Mouse (Mus musculus) retina, adult 2 months (tissue): ENCODE measurements around the gene Hadha.
A peak's percentile ranks its signal among the peaks of the same experiment; 100 is the strongest.

ENCODE experiments used
- DNase-seq: peaks from one replicate; pipeline ENCODE4 v3.0.0-alpha.2; 2012; ENCODE audit warnings: low read depth, low spot score

Hadha gene

DNA sequence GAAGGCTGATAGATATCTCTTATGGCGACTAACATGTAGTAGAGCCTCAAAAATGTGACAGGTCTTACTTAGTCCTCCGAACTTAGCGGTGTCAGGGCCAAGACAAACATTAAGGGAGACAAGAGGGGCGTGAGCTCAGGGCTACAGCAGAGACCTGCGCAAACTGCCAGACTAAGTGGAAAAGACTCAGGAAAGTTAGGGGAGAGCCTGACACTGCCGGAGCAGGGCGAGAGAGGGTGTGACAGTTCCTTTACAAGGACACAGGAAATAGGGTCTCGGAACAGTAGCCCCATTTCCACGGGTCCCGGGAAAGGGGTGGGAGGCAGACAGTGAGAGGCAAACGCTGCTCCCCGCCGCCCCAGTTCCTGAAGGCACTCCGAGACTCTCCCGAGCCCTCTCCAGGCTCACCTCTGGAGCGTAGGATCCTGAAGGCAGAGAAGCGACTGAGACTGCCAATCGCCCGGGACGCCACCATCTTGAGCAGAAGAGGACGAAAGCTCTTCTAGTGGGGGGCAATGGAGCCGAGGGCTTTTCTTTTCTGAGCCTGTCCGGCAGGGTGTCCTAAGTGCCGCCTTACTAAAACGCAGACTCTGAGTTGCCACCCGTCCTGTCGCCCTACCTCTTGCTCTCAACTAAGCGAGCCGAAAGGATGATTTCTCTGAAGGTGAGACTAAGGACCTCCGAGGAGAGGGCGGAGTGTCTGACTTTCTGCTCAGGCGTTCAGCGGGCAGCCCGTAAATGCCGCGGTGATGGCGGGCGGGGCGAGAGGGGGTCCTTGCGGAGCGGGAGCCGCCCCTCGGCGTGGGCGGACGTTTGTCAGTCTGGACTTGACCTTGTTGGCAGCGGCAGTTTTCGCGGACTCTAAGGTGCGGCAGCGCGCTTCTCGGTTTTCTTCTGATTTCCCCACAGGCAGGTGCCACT lies at the start of gene Hadha, which contains the start of gene Hadhb:
TSS of gene Hadha (minus strand) at position 689 of the 921 bp plus-strand sequence.
TSS of gene Hadhb (plus strand) at position 775 of the 921 bp plus-strand sequence.
- DNase-seq, result peak; percentile 87

DNA sequence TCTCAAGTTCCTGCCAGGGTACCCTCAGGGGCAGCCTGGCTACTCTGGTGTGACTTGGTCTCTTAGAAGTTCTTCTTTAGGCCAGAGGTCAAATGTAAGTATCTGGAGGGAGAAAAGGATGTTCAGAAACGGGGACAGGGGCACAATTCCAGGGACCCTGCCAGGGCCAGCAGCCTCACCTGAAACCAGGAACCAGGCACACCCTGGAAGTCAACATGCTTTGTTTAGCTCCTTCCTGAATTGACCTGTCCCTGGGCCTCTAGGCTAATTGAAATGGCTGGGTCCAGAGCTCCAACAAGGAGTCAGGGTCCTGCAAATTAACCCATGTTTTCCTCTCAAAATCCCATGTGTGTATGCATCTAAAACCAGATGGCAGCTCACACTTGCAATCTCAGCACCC lies 49.5 kb upstream of the Hadha start:
- no peak for DNase-seq

DNA sequence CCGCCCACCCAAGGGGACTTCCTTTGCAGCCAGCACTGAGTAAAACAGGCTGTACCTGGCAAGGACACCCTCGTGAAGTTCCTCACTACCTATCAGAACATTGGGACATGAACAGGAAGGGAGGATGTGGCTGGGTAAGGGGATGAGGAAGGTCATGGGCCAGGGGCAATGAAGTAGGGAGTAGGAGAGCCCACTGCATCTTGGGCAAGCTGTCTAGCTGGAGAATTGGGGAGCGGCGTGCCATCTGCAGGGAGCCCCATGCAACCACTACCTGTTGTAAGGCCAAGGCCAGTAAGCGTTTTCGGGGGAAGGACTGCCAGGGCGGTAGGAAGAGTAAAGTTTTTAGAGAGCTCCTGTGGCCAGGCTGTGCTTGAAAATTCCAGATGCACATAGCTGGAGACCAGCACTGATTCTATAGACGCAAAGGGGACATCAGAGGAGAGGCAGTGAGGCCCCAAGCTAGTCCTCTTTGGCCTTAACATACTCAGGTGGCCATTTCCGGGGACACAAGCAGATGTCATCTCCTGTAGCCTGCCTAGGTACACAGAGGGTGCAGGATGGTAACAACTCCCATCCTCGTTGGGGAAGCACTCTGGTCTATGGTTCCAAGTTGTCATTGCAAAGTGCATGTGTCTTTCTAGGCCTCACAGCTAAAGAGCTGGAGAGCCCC lies 48.4 kb upstream of the Hadha start:
- DNase-seq, result no peak

- no peak for DNase-seq
Measured at GRCm38 (mm10) chr5:30202221-30202620, 47.3 kb upstream of the Hadha start.

- peak; percentile 36 for DNase-seq
Measured at GRCm38 (mm10) chr5:30201521-30201920, 46.6 kb upstream of the Hadha start.

DNA sequence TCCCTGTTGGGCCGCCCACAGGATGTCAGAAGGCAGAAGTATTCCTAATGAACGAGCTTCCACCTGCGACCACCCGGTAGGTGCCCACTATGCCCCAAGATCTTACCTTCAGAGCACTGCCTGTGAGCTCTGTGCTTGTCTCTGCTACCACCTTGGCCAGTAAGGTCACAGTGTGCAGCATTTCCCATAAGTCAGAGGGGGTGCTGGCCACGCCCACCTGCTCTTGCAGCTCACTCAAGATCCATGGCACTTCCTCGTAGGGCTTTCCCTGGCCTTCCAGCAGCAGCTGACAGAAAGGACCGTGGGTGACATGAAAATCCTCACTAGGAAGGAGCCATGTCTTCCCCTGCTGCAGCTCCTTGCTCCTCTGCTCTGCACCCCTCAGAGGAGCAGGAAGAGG lies 43.3 kb upstream of the Hadha start:
- DNase-seq, result no peak

DNA sequence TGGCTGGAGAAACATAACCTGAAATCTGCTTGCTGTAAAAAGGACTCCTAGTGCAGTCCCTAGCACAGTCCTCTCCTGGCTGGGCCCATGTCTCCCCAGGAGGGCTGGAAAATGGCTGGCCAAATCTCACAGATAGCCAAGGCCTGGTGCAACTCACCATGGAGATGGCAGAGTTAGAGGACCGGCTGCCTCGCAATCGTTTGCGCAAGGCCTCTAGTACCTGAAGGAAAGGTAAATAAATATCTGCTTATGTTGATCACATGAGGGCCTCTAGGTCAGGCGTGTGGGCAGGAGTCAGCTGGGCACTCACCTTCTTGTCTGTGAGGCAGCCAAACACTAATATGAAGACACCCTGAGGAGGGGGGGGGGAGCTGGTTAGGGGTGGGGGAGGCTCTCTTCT lies 40.4 kb upstream of the Hadha start:
- no peak for DNase-seq

DNA sequence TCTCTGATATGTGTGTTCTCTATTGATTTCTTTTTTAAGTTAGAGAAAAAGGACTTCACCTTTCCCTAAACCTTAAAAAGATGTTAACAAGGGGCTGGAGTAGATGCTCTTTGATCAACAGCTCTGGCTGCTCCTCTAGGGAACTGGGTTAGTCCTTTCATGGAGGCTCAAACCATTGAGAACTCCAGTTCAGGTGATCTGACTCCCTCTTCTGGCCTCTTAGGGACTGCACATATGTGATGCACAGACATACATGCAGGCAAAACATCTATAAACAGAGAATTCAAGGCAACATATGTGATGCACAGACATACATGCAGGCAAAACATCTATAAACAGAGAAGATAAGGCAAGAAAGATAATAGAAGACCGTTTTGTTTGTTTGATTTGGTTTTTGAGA lies 37.5 kb upstream of the Hadha start:
- no peak for DNase-seq

GRCm38 (mm10) chr5:30187687-30188485 lies 32.9 kb upstream of the Hadha start:
- no peak for DNase-seq

DNA sequence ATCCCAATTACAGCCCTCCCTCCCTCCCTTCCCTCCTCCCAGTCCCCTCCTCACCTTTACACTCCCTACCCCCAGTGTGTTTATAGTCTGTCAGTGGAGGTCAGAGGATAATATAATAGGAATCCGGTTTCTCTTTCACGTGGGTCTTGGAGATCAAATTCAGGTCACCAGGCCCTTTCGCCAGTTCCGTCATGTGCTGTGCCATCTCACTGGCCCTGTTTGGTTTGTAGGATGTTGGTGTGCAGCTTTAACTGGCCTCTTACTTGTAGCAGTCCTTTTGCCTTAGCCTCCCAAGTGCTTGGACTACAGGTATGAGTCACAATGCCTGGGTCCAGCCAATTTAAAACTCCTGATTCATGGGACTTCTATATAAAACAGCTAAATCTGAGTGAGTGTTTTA lies 20.8 kb upstream of the Hadha start:
- no peak for DNase-seq

DNA sequence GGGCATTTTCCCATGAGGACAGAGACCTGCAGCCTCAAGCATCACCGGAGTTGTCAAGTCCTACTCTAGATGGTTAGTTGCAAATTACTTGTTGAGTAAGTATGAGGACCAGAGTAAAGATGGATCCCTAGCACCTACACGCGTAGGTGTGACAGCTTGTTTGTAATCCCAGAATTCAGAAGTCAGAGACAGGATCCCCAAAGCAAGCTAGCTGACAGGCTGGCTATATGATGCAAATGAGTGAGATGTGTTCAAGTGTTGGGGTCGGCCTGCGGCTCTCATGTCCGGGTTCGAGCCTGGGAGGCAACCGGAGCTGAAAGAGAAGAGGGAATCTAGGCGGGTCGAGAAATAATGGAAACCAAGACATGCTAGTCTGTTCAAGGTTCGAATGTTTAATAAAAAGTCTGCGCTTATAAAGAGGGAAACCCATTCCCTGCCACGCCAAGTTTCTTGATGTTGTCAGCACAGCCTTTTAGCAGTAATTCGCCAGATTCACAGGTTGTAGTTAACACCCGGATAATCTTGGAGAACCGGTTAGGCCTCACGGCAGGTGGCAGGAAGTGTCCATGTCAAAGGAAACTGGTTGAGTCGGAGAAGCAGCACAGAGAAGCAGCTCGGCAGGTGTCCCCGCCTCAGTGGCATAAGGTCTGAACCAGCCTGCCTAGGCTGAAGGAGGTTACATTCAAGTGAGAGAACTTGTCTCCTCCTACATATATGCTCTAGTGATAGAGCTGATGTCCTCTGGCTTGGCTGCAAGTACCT lies 18.1 kb upstream of the Hadha start:
- no peak for DNase-seq

DNA sequence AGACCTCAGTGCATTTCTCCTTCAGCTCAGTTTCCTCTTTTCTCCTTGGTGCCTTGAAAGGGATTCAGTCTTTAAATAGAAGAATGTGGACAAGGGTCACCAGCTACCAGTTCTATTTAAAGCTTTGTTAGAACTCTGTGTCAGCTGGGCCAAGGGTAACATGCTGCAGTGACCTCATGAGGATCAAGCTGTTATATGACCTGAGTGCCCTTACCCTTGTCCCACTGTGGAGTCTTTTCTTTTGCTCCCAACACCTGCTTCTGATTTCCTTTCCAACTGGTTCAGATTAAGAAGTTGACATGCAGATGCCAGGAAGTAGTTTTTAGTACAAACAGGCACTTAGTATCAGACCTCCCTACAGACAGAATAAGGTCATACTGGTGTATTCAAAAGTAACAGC lies 17.2 kb upstream of the Hadha start:
- no peak for DNase-seq

DNA sequence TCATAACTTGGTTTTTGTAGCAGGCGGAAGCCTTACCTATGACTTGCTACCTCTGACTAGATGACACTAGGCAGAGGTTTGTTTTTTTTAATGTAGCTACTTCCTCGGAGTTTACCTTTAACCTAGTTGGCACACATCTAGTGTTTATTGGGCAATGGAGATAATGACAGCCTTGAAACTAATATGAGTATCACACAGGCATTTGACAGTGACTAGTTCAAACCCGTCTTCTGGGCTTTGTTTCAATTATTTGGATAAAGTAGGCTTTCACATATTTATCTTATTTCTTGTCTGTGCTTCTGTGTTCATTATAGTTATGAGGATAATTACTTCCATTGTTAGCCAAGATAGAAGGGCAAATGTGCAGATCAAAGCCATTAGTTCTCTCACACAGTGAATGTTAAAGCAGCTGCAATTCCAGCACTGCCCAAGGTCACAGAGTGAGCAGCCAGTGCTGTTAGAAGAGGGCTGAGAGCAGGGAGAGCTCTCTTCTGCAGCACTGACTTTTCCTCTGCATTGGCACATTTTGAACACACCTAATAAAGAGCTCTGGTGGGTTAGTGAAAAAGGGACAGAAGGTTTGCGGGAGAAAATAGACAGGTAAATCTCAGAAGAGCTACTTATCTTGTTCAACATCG lies 15.5 kb upstream of the Hadha start:
- DNase-seq, result no peak

DNA sequence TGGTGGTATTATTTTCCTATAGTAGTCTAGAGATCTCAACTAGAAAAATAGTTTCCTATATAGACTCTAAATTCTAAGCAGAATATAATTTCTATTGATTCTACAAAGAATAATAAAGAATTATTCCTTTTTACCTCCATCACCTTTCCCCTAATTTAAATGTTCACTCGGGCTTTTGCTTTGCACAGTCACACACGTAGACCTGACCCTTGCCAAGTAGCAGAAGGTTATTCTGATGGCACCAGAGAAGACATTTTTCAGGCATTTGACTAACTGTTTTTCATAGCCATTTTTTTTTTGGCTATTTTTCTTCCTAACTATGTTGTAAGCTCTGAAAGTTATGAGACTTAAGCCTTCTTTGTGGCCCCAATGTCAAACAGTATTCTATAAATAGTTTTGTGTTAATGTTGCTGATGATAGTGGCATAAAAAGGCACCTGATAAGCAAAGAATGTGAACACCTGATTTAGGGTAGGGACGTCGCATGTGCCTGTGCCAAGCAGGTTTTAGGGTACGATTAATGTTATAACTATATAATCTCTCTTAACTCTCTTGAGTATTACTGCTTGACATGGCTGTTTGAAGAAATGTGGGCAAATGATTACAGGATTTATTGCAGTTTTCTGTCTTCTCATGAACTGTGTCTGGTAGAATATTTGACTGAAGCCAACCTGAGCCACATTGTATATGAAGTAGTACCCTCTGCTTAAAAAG lies 10.4 kb upstream of the Hadha start:
- DNase-seq, result no peak

GRCm38 (mm10) chr5:30162339-30162738 lies 7.4 kb upstream of the Hadha start:
- no peak for DNase-seq

- DNase-seq, result no peak
Measured at GRCm38 (mm10) chr5:30161836-30162235, 6.9 kb upstream of the Hadha start.

DNA sequence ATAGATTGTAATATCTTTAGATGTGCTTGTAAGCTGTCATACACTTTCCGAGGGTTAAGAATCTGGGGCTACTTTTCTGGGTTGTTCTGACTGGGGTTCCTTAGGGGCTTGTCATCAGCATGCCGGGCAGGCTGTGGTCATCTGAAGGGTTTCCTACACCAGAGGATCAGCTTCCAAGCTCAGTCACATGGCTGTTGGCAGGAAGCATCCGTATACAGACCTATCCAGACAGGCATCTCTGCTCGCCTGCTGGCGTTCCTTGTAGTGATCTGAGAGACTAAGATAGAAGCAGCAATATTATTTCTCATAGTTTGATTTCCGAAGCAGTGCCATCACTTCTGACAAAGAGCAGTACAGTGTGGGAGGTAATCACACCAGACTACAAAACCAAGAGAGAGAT lies 4.6 kb upstream of the Hadha start:
- DNase-seq, result no peak

DNA sequence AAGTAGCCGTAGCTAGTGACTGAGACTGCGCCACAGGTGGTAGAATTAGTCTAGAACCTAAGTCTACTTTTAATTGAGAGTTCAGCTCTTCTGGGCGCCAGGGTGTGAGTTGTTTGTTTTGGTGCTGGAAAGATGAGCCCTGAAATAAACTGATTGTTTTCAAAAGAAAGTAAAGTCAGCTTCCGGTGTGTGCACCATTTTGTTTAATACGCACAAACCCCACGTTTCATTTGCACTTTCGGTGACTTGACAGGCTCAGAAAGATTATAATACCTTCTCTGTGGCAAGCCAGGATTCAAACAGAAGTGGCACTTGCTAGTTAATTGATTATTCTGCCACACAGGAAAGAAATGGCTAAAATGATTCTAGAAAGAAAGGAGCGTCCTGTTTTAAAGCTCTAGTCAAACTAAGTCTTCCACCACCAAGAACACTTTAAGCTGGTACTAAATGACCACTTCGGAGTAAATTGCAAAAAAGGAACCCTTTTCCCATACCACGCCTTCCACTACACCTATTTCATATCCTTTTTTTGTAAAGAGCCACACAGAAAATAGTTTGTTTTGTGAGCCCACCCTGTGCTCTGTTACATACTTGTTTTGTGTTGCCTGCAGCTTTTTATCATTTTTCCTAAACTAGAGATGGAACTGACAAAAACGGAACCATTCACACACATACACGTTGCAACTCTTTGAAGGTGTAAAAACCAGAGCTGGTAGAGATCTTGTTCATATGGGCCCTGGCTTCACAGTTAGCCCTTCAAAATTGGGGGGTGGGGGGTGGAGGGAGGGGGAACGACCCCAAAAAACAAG lies 1.1 kb upstream of the Hadha start:
- no peak for DNase-seq

GRCm38 (mm10) chr5:30155395-30155792 lies 432 bp upstream of the Hadha start:
- no peak for DNase-seq
